Mouse (Mus musculus): ENCODE measurements at regions not wholly inside any gene's neighbourhood (a gene's known extent, or its start where the extent isn't known, plus 50 kb on each side); places are given as distances from the start of the nearest gene placed in this dataset.
"Not testable (repeated sequence)": the region's sequence is repeated elsewhere in the genome, so short reads cannot be mapped to it uniquely, and the experiment has no call there.

DNA sequence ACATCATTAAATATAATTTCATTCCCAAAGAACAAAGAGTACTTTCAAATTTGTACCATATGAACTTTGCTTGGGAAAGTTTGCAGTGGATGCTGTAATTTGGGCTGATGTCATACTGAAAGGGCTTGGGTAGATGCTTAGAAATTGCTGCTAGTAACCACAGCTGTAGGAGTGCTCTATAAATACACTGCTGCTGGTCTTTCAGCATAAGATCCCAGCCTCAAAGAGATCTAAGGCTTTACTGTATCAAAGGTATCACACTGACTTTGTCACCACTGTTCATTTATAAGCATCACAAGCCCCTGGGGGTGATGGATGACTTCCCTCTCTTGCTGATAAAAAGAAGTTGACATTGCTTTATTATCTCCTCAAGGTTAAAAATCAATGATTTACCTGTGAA lies 497.2 kb downstream of the Pla2g4a start:
- ATAC-seq (replicated peaks; ENCODE audit: poor library complexity, severe bottlenecking) = no peak

GRCm38 (mm10) chr1:149449801-149450493 lies 511.1 kb downstream of the Pla2g4a start:
- ATAC-seq (replicated peaks; ENCODE audit: poor library complexity, severe bottlenecking) = no peak

DNA sequence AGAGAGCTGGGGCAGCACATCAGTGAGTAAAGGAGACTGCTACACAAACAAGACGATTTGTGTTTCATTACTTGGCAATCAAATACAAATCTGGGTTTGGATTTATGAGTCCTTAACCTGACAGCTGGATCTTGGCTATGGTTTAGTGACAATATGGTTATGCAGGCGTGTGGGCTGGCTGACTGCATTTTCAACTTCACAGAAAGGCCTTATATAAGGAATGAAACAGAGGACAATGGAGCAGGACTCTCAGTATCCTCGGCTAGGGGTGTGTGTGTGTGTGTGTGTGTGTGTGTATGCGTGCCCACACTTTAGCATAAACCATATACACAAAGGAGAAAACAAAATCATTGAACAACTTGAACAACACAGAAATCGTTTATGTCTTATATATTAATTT lies 512.6 kb downstream of the Pla2g4a start:
- ATAC-seq (replicated peaks; ENCODE audit: poor library complexity, severe bottlenecking) = no peak

GRCm38 (mm10) chr1:149411009-149411408 lies 550.1 kb downstream of the Pla2g4a start:
- no peak for ATAC-seq (replicated peaks; ENCODE audit: poor library complexity, severe bottlenecking)

- ATAC-seq (replicated peaks; ENCODE audit: poor library complexity, severe bottlenecking) = no peak
Observed at GRCm38 (mm10) chr1:149405367-149405766, 555.7 kb downstream of the Pla2g4a start.

DNA sequence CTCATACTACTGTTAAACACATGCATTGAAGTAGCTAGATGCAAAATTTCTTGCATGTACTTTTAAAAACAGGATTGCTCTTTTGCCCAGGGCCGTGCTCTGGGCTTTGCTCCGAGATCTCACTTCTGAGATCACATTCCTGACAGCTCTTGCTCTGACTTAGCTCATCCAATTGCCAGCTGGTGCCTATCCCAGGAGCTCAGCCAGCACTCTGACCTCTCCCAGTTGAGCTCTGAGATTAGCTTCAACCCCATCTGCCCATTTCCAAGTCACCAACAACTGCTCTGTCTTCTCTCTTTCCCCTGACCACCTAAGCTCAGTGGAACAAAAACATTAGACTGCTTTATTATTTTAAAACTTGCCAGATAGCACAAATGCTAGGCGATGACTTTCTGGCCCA lies 572.4 kb downstream of the Pla2g4a start:
- ATAC-seq (replicated peaks; ENCODE audit: poor library complexity, severe bottlenecking) = no peak

DNA sequence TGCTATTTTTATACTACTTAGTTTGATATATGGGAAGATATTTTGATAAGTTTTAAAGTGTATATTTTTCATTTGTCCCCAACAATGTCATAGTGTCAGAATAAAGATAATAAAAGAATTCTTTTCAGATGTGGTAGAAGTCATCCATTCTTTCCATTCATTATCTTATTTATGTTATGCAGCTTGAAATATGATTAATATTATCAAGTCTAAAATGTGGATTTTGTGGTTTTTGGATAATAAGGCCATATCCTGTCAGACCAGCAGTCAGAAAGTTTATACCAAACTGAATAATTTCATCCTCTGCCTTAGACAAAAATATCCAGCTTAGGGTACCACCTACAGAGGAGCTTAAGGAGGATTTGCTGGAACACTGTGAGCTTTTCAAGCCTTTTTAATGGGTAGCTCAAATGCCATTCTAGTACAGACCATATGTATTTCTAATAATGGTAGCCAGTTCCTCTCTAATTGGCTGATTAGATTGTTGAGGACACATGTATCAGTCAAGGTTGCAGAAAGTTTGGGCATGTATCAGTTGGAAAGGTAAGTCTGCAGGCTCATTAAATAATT lies 609.7 kb downstream of the Pla2g4a start:
- ATAC-seq (replicated peaks; ENCODE audit: poor library complexity, severe bottlenecking) = no peak

- no peak for ATAC-seq (replicated peaks; ENCODE audit: poor library complexity, severe bottlenecking)
Observed at GRCm38 (mm10) chr1:149347359-149347758, 613.7 kb downstream of the Pla2g4a start.

DNA sequence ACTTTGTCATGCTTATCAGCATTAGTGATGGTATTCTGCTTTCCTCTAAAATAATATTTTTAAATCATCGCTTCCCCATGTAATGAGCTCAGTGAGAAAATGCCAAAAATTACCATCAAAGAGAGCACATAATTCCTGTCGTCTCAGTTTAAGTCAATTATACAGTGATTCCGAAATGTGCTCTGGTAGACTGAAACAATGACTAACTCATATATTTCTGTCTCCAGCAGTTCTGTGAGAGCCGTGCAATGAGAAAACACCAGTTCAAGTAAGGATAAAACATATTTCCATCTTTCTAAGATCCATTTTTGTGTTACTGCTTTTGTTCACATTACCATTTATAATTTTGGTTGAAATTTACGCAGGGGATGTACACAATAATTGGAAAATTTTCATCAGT lies 622.9 kb downstream of the Pla2g4a start:
- no peak for ATAC-seq (replicated peaks; ENCODE audit: poor library complexity, severe bottlenecking)

GRCm38 (mm10) chr1:149332239-149332638 lies 628.9 kb downstream of the Pla2g4a start:
- no peak for ATAC-seq (replicated peaks; ENCODE audit: poor library complexity, severe bottlenecking)

GRCm38 (mm10) chr1:149327171-149327570 lies 633.9 kb downstream of the Pla2g4a start:
- no peak for ATAC-seq (replicated peaks; ENCODE audit: poor library complexity, severe bottlenecking)

- ATAC-seq (replicated peaks; ENCODE audit: poor library complexity, severe bottlenecking) = no peak
Observed at GRCm38 (mm10) chr1:149323095-149323494, 638.0 kb downstream of the Pla2g4a start.

DNA sequence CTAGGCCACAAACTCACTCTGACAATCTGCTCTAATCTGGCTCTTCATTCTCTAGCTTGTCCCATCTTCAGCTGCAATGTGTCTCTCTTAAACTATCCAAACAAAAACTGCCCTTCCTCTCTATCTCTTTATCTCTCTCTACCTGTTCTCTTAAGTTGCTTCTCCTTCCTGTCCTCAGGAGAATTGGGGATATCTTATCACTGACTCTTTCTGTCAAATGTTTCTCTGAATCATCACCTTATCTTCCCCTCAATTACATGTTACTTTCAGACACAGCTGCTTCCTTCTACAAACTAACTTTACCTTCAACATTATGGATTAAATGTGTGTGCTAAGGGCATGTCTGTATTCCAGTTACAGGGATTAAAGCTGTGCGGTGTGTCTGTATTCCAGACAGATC lies 671.4 kb downstream of the Pla2g4a start:
- no peak for ATAC-seq (replicated peaks; ENCODE audit: poor library complexity, severe bottlenecking)

DNA sequence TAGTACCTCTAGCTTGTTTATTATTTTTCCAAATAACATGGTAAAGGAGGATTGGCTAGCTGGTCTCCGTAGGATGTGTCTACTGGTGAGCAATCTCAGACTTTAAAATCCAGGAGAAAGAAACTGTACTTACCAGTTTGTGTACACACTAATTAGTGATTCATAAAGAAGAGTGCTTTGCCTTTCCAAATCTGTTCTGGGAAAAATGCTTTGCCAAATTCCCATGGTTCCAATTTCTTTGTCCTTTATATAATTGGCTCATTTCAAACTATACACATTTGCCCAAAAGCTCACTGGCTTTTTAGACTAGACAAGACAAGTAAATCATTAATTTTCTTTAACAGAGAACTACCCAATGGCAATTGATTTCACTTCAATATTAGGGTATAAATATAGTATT lies 686.2 kb downstream of the Pla2g4a start:
- ATAC-seq (replicated peaks; ENCODE audit: poor library complexity, severe bottlenecking) = no peak

DNA sequence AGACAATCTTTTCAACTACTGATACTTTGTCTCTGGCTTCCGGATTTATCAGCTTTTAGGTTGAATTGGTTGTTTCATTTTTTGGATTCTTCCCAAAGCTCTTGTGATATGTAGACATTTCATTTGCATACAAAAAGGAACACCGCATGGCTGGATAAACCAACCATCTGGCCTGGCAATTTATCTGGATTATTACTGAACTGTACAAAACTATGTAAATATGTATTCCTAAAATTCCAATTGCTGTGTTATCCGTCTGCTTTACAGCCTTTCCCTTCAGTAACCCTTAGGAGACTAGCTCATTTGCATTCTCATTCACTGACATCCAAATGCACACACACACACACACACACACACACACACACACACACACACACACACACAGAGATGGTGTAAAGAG lies 704.2 kb downstream of the Pla2g4a start:
- no peak for ATAC-seq (replicated peaks; ENCODE audit: poor library complexity, severe bottlenecking)

DNA sequence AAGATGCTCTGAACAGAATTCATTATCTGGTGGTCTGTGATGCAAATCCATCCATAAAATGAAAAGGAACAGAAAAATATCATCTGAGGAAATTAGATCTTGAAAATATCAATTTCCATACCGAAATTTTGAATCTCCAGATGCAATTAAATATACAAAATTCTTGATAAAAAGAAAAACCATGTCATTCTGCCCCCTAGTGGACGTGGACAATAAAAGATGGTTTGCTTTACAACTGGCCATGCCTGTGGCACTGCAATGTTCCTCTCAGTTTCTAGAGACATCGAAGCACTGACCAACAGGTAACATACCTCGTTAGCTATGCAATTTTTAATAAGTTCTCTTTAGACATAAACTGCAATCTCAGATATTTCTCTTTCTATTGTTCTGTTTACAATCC lies 706.9 kb downstream of the Pla2g4a start:
- 0 out of 2 replicates have a peak, but pooled peaks have one; percentile 44 for ATAC-seq (replicated peaks; ENCODE audit: poor library complexity, severe bottlenecking)

DNA sequence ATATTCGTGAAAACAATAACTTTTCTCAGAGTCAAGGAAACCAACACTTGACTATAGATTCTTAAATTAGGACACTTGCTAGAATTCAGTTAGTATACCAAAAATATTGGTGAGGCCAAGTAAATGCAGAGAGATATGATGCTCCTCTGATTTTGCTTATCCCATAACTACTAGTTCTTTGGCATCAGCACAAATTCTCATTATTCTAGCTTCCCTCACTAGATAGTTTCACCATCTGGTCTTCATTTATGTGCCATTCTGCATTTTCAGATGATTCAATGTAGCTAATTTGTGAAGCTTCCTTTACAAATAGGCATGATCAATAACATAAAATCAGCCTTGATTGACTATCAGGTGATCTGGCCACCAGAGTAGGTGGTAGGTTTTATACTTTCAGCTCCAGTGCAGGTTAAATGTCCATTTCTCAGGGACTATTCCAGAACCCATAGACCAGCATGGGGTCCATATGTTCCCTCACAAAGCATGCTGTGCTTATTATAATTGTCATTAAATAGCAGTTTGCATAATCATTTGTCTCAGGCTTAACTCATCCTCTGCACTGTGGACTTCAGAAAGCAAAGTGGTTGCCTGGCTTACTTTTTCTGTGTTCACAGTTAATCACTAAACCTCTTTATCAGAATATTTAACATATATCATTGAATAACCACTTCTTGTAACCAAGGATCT lies 722.6 kb downstream of the Pla2g4a start:
- ATAC-seq (replicated peaks; ENCODE audit: poor library complexity, severe bottlenecking) = no peak

DNA sequence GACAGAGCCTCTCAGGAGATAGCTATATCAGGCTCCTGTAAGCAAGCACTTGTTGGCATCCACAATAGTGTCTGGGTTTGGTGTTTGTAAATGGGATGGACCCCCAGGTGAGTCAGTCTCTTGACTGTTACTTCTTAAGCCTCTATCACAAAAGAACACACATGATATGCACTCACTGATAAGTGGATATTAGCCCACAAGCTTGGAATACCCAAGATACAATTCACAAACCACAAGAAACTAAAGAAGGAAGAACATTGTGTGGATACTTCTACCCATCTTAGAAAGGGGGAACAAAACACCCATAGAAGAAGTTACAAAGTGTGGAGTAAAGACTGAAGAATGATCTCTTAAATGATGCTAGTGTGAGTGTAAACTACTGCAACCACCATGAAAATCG lies 733.9 kb downstream of the Pla2g4a start:
- ATAC-seq (replicated peaks; ENCODE audit: poor library complexity, severe bottlenecking) = not testable (repeated sequence)

- ATAC-seq (replicated peaks; ENCODE audit: poor library complexity, severe bottlenecking) = no peak
Observed at GRCm38 (mm10) chr1:149226400-149226799, 734.7 kb downstream of the Pla2g4a start.

DNA sequence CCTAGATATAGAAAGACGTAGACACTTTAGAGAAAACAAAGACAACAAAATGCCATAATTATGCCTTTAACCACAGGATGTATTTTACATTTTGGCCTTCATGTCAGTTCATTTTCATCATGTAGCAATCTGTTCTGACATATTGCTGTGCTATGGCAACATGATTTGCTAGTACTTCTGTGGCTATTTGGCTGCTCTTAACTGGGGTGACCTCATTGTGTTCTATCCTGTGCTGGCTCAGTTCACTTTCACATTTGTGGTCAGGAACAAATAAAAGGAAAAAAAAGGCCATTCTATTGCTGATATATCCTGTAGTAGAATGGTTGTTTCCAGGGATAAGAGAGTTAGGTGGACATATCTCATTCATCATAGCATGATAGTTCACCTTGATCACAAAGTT lies 758.5 kb downstream of the Pla2g4a start:
- ATAC-seq (replicated peaks; ENCODE audit: poor library complexity, severe bottlenecking) = no peak

DNA sequence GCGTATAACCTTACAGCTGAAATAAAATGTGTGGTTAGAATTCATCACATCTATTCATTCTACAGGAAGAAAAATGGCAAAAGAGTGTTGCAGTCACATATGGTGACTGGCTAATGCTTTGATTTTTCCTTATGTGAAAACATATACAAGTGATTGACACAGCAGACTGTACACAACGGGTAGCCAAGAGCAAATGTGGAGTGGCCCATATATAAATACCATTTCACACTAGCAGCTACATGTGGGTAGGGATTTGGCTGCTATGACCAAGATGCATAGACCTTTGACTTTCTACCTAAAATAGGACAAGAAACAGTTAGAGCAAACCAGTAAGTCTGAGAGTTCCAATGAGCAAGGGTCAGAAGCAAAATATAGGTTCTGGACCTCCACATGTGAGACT lies 761.8 kb downstream of the Pla2g4a start:
- ATAC-seq (replicated peaks; ENCODE audit: poor library complexity, severe bottlenecking) = no peak

- ATAC-seq (replicated peaks; ENCODE audit: poor library complexity, severe bottlenecking) = no peak
Observed at GRCm38 (mm10) chr1:149198854-149199253, 762.2 kb downstream of the Pla2g4a start.
